Mouse (Mus musculus) 3T3-L1 (cell line): Measurements from ENCODE around the gene Cul7.
A peak's percentile ranks its signal among the peaks of the same experiment; 100 is the strongest.

Source experiments
- DNase-seq: peaks from one replicate; pipeline ENCODE4 v3.0.0-alpha.2; 2015; ENCODE audit warnings: low read depth, low spot score

Cul7 gene

DNA sequence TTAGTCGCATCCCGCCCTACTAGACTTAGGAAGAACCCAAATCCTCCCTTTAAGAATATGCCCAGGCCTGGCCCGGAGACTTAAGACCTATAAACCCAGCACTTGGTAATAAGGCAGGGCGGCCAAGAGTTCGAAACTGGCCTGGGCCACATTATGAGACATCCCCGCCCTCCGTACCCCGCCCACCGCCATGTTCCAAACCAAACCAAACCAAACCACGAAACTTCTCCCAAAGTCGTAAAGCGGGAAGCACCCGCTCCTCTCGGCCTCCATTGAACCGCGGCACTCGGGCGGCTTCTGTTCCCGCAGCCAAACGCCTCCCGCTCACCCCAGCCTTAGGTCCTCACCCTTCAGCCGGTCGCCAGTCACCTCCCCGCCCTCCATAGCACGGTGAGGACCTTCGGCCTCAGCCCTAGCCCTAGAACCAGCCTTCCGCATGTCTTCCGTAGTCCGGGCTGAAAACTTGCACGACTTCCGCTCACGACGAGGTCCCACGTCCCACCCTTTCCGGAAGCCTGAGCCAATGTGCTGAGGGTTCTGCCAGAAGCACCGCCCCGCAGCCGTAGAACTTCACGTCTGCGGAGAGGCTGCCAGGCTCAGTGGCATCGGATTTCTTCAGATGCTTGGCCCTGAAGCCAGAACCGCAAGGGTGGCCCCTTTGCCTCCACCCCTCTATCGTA, 23.9 kb downstream of the Cul7 start, which contains the start of gene Rrp36:
TSS of gene Rrp36 (minus strand) at position 503 of the 680 bp plus-strand sequence.
- peak; percentile 98 for DNase-seq

DNA sequence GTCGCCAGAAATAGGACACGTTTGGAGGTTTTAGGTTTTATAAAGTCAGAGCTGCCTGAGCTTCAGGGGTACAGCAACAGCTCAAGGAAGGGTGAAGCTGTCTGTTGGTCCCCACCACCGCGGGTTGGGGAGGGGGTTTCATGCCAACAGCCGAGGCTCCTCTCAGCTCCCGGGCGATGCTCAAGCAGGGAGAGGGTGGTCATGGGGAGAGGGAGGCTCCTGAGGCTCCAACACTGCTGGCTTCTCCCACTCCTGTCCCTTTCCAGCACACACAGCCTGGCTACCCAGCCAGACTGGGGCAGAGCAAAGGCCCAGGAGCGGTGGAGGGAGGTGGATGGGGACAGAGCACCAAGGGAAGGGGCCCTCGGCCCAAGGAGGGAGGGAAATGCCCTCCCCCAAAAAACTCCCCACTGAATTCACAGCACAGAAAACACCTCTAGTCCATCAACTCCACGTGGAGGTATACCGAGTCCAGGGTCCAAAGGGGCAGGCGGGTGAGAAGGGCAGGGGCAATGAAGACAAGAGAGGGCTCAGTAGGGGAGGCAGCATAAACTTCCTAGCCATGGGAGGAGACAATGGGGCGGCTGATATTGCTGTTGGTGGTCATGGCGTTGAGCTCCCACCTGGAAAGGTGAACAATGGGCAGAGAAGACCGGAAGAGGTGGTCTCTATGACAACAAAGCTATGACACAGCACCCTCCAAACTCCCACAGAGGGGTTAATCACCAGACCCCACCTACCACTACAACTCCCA, 24.6 kb downstream of the Cul7 start:
- no peak for DNase-seq

DNA sequence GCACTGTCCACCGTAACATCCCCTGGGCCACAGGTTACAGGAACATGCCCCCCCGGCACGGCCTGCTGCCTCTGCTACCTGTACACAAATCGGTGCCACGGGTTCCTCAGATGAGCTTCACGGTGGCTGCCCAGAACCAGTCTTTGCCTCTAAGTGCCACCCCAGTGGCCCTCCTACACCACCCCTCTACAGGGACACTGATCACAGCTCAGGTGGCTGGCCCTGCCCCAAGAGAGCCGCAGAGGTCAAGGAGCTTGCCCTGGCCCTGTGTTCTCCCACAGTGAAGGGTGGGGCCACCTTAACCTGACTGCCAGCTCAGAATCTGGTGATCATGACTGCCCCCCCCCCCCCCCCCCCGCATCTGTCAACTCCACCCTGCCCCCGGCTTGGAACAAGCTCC, 28.3 kb downstream of the Cul7 start, which contains the start of gene Mea1:
TSS of gene Mea1 (plus strand) at position 378 of the 400 bp plus-strand sequence.
- no peak for DNase-seq

DNA sequence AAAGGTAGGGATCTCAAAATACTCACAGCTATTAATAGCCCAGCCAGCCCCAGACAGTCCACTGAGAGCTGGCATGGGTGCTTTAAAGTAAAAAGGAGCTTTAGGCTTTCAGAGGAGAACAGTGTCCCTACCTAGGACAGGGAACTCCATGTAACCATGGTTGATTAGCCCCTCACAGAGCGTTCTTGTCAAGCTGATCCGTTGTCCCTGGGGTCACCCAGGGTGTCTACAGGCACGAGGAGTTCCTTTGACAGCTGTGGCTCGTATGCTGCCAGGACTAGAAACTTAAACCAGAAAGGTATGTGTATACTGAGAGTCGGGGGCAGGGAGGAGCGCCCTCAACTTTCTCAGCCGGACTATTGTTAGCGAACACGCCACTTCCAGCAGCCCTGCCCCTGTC, 28.8 kb downstream of the Cul7 start:
- DNase-seq, result no peak

DNA sequence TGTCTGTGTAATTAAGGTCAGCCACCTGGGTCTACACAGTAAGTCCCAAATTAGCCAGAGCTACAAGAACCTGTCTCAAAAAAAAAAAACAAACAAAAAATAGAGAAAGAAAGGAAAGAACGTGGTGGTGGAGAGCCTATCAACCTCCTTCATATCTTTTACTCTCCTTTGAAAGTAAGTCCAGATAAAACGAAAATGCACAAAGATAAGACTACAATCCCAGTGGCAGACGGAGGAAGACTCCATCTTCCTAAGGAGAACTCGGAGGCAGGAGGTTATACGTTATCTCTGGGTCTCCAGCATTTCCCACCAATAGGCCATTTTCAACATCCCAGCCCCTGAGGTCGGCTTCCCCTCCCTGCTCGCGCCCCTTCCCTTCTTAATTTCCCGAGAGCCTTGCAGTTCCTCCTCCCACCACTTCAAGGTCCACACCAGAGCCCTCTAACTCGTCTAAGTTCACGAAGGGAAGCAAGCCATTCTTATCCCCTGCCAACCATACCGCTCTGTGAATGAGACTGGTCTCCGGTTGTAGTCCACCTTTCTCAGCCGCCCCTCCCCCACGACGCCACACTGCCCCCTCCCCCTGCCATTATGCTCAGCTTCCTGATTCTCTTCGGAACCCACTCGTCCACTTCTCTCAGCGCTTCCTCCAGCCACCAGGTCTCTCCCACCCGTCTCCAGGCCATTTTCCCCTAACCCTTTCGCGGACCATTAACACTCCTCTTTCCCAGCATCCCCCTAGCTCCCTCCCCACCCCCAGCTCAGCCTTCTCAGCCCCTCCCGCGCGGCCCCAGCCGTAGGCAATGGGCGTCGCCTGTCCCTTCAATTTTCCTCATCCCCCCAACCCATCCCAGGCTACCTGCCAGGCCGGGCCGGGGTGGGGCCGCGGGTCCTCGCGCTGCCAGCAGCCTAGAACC, 30.0 kb downstream of the Cul7 start:
- peak; percentile 66 for DNase-seq

DNA sequence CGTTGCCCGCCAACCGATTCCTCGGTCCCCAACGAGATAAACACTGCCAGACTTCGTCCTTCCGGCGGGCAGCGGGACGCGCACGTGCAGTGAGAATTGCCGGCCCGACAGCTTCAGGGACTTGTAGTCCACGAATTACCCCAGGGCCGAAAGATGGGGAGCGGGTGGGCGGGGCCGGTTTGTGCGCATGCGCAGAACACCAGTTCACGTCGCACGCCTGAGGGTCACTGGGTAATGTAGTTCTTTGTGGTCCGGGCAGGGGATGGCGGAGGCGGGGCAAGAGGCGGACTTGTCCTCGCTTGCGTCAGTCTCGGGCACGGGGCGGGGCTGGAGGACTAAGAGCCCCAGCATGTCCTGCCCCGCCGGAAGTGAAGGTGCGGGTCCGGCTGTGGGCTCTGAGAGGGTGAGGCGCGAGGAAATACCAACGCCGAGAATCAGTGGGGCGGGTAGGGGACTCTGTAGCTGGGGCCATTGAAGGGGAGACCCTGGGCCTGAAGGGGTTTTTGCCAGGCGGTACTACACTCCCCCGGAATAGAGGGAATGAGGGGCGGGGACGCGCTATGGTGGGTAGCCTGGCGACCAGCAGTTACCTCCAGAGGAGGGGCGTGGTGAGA, 30.7 kb downstream of the Cul7 start, which contains the start of gene Klhdc3:
TSS of gene Klhdc3 (minus strand) at position 155 of the 614 bp plus-strand sequence.
- DNase-seq, result peak; percentile 99

DNA sequence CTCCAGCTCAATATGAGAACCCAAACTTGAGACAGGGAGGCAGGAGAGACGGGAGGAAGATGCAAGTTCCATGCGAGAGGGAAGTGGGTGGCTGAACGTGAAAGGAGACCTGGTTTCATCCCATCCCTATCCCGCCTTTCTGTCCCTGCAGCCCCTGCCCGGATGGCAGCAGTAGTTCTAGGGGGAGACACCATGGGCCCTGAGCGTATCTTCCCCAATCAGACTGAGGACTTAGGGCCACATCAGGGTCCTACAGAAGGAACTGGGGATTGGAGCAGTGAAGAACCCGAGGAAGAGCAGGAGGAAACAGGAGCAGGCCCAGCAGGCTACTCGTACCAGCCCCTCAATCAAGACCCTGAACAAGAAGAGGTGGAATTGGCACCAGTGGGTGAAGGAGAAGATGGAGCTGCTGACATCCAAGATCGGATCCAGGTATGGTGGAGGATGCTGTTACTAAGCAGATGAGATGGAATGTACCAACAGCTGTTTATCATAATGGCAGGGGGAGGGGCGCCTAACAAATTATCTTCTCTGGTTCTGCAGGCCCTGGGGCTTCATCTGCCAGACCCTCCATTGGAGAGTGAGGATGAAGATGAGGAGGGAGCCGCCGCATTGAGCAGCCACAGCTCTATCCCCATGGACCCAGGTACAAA, 31.5 kb downstream of the Cul7 start:
- DNase-seq, result peak; percentile 23

DNA sequence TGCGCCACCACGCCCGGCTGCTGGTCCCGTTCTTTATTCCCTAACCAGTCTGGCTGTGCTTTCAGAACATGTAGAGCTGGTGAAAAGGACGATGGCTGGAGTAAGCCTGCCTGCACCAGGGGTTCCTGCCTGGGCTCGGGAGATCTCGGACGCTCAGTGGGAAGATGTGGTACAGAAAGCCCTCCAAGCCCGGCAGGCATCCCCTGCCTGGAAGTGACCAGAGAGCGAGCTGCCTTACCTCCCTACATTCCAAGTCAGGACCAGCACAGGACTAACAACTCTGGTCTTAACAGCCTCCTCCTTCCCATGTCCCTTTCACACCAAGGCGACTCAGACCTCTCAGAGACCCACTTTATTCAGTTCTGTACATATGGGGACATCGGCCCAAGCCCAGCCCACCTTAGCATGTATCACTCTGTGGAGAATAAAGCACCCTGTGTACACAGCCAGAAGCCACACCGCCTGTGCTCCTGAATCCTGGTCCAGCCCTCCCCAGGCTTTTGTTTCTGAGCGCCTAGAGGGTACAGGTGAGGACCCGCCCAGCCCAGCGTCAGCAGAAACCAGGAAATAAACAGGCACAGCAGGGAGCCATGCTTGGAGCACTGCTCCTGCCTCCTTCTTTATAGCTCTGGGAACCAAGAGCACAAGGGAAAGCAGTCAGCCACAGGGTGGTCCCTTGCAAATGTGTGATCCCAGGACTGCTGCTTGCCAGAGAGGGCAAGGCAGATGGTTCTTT, 32.7 kb downstream of the Cul7 start:
- DNase-seq, result no peak

DNA sequence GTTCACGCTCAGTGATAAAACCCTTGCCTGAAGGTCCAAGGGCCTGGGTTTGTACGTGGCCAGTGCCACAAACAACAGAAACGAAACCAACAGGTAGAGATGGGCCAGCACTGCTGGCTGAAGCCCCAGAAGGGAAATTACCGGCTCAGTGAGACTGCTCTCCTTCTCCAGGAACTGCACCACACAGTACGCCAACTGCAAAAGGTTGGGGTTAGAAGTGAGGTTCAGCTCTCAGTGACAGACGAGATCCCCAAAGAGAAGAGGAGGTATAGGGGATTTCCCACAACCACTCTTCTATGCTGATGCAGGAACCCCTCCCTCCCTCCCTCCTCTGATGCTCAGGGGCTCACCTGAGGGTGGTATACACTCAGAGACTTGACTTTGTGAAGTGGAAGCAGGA, 35.8 kb downstream of the Cul7 start:
- no peak for DNase-seq

DNA sequence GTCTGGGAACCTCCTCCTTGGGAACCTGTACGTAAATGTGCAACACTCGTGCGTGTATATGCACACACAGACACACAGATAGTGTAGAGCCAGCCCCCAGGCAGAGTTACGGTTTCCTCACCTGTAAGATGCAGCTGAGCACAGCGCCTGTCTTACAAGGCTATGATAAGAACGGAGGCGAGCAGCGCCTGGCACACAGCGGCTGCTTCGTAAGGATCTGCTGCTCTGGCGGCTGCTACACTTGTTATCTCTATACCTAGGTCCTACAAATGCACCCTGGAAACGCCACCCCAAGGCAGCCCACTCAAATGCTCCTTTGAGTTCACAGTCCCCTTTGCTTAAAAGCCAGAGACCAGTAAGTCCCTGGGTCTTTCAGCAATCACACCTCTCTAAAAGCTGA, 40.5 kb downstream of the Cul7 start:
- no peak for DNase-seq

DNA sequence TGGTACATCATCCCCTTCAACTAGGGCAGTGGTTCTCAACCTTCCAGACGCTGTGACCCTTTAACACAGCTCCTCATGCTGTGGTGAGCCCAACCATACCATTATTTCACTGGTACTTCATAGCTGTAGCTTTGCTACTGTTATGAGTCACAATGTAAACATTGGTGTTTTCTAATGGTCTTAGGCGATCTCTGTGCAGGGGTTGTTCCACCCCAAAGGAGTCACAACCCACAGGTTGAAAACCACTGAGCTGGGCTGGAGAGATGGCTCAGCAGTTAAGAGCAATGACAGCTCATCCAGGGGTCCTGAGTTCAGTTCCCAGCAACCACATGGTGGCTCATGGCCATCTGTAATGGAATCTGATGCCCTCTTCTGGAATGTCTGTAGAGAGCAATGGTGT, 41.3 kb downstream of the Cul7 start:
- DNase-seq, result peak; percentile 75

DNA sequence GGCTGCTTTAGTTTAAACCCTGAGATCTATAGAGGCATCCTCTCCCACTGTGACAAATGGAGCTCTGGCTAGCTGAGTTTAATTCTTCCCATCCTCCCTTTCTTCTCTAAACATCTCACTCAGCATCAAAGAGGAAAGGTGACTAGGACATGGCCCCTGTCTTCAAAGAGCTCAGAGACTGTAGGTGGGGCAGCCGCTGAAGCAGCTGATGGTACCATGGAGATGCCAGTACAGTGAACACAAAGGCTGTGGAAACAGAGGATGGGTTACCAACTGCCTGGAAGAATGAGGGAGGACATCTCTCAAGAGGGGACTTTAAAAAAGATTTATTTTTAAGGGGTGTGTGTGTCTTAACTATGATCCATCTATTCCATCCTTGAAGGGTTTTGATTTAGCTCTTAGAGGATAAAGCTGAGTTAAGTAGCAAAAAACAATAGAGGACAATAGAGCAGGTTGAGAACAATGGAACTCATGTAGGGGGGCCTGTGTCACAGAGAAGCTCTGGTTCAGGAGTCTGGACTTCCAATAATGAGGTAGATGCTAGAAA, 44.5 kb downstream of the Cul7 start:
- no peak for DNase-seq

DNA sequence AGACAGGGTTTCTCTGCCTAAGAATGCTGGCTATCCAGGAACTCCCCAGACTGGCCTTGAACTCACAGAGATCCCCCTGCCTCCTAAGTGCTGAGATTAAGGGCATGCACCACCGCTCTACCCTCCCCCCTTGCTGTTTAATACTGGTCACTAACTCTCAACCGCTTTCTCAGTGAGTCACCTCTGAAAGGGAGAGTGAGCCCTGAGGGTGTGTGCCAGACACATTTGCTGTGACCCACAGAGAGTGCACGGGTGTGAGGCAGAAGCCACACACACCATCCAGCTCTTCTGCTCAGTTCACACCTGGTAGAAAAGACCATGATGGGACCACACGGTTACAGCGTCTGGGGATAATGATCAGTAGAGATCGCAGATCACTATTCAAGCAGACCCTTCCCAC, 48.4 kb downstream of the Cul7 start:
- DNase-seq, result peak; percentile 80

DNA sequence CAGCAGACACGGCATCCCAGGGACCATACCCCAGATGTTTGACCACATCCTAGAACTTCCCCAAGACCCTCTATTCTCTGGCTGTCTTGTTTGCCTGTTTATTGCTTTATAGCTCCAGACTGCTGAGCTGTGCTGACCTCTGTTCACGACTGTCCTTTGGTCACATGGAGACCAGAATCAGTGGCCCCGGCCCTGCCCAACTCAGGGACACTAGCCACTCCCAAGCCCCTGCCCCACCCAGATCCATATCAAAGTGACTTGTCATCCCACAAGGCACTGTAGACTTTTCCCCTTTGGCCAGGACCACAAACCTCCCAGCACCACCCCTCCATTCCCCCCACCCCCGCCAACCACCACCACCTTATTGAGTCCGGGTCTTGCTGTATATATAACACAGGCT, 49.1 kb downstream of the Cul7 start:
- DNase-seq, result no peak

DNA sequence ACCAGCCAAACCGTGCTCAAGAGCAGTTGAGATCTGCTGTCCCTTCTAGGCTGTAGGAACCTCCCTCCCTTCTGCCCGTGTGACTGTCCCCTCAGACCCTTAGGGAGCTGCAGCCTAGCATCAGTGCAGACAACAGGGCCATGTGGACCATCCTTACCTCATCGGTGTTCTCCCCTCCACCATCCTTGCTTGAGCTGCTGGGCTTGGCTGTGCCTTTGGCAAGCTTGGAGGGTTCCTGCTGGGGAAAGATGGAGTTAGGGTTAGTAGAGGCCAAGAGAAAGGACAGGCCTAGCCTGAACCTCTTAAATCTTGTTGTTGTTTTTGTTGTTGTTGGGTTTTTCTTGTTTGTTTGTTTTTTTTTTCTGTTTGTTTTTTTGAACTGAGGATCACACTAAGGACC, 49.8 kb downstream of the Cul7 start:
- no peak for DNase-seq

DNA sequence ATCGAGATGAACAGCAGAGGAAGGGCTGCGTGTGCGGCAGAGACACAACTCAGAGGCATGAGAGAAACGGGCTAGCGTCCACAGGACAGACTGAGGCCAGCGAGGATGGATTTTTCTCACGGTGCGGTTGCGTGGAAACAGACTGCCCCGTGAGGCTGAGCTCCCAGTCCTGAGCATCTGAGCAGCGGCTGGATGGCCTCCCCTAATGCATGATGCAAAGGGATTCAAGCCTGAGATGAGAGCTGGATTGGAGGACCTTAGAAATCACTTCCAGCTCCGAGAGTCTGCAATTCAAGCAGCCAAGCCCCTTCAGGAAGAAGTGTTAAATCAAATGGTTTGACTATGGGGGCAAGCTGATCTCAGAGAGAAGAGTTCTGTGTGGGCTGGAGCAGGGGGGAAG, 51.4 kb downstream of the Cul7 start:
- DNase-seq, result no peak

DNA sequence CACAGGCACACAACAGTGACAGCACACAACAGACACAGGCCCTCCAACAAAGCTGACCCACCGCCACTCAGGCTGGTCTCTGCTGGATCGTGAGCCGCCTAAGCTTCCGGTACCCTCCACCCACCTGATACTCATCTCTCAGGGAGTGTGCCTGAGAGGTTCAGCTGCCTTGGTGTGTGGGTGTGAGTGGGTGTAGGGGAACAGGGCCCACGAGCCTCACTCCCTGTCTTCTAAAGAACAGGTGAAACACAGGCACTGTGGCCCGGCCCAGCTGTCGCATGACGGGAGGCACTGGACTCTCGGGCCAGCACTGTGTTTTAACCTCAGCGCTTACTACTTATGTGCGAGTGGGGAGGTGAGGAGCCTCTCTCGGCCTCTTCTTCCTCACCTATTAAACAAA, 52.0 kb downstream of the Cul7 start:
- DNase-seq, result no peak

DNA sequence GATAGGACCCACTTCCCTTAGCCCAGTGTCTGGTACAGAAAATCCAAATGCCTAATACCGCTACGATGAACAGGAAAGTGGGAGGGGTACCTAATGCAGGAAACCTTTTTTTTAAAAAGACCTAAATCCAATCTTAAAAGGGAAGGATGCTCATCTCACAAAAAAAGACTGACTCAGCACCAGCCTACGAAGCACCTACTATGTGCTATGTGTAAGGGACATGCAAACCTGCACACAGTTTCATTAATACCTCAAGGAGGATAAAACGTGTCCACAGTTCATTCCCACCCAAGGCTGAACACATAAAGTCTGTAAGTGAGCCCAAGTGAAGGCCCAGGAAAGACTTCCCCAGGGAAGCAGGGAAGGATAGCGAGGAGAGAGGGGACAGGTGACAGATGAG, 52.4 kb downstream of the Cul7 start:
- DNase-seq, result no peak

DNA sequence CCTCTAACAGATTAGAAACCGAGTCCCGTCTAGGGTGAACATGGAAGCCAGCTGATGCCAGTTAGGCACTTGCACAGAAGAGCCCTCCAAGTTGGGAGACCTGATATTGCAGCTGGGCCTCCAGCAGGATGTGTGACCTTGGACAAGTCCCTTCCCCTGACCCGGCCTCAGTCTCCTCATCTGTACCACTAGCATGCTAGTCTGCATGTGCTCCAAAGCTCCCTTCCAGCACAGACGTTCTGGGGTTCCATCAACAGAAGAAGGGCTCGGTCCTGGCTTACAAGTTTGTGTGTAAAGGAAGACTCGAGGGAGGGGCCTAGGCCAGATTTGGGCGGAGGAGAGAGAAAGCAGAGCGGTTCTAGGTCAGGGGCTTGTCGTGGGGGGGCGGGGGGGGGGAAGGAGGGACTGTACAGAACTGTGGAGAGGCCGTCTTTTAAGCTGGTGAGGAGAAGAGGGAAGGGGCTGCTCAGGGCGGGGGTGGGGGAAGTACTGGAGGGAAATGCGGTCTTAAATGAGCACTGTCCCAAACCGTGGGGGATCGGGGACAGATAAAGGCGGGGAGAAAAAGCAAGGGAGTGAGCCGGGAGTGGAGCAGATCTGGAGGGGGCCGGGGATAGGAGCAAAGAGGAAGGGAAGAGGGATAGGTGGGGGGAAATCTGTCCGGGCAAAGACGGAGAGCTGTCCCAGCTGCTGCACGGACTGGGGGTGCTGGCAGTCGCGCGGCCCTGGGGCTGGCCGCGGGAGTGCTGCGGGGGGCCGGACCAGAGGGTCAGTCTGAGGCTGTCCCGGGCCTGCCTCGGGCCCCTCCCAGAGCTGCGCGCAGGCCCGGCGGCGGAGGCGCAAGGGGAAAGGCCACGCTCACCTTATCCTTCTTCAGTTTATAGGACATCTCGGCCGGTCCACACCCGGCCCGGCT, 54.1 kb downstream of the Cul7 start:
- peak; percentile 23 for DNase-seq
